Mouse (Mus musculus) thymus, postnatal 25 days (tissue): ENCODE measurements around the gene Aym1.
"Not testable (repeated sequence)": the region's sequence is repeated elsewhere in the genome, so short reads cannot be mapped to it uniquely, and the experiment has no call there.

ENCODE experiments used
- DNase-seq: peaks from one replicate; pipeline ENCODE4 v3.0.0; 2022

The Aym1 gene

DNA sequence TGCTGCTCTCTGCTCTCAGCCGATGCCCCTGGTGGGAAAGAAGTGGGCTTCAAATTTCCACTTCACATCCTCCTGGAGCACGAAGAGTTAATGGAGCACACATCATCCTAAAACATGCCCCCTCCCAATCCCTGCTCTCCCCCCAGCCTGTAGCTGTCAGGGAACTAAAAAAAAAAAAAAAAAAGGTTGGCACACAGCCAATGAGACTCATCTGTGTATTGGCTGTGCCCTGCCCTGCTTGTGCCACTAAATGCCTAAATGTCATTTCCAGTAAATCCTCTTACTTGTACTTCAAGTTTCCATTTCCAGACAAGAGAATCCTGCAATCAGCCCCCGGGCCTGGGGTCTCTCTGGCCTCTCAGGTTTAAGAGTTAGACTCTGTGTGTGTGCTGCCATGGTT is 562 bp downstream of the Aym1 start:
- no peak for DNase-seq

DNA sequence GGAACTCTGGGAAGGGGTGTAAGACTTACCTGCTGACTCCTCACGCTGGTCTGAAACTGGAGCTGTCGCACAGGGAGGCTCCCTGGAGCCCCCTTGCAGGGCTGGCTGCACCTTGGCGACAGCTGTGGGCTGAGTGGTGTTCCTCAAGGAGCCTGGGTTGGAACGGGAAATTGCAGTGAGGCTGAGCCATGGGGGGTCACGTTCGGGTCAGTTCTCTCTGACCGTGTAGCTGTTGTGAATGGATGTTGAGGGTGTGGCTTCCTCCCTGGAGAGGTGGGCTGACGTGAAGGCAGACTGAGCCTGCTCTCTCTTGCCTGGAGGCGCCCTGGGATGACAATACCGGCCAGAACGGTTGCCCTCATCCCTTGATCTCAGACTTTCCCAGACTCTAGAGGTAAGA is 1.7 kb downstream of the Aym1 start:
- DNase-seq, result no peak

DNA sequence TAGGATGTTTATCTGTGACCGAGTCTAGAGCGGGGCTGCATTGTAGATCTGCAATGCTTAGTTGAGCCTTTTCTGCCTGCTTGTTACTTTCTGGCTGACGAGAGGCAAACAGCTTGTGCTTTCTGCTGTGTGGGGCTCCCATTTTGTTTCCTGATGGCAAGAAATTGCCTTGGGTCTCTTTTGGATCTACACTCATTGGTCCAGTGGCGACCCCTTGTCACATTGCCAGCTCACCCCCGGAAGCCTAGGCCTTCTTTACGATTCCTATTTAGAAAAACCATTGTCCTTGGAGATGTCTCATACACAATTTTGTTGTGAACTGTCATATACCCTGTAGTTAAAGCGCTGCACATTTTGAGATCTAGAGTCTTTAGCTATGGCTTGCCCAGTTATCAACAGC is 4.2 kb downstream of the Aym1 start:
- DNase-seq, result no peak

GRCm38 (mm10) chr5:113362258-113362996 is 5.3 kb downstream of the Aym1 start:
- no peak for DNase-seq

DNA sequence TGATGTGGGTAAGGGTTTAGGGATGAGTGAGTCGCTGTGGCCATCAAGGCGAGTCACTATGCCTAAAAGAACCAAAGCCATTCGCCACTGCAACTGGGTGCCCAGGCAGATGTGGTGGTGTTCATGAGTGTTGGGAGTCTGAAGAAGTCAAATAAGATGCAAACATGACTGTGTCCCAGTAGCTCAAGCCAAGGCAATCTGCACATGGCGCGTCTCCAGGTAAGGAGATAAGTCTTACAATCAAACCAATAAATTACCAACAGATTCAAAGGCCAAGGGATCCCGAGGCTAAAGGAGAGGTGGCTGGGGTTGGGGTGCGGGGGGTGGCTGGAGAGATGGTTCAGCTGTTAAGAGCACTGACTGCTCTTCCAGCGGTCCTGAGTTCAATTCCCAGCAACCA is 6.1 kb downstream of the Aym1 start:
- DNase-seq, result no peak

GRCm38 (mm10) chr5:113365921-113366320 is 8.8 kb downstream of the Aym1 start:
- peak; percentile 48 for DNase-seq

- not testable (repeated sequence) for DNase-seq
Measured at GRCm38 (mm10) chr5:113367726-113368125, 10.6 kb downstream of the Aym1 start.

- DNase-seq, result no peak
Measured at GRCm38 (mm10) chr5:113369262-113369868, 12.3 kb downstream of the Aym1 start.

DNA sequence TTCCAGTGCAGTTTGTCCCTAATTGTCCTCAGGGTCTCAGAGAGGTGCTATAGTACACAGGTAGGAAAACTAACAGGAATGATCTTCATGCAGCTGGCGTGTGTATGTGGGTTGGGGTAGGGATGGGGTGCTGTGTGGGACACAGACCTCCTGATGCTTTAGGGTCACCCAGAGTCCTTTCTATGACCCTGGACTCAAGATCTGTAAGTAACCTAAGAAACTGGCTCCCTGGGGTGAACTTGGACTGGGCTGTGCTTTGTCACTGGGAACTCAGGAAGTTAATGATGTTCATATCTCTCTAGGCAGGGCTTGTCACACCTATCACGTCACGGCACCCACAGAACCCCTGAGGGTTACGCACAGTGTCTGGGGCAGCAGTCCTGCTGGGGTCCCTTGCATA is 15.4 kb downstream of the Aym1 start:
- no peak for DNase-seq

DNA sequence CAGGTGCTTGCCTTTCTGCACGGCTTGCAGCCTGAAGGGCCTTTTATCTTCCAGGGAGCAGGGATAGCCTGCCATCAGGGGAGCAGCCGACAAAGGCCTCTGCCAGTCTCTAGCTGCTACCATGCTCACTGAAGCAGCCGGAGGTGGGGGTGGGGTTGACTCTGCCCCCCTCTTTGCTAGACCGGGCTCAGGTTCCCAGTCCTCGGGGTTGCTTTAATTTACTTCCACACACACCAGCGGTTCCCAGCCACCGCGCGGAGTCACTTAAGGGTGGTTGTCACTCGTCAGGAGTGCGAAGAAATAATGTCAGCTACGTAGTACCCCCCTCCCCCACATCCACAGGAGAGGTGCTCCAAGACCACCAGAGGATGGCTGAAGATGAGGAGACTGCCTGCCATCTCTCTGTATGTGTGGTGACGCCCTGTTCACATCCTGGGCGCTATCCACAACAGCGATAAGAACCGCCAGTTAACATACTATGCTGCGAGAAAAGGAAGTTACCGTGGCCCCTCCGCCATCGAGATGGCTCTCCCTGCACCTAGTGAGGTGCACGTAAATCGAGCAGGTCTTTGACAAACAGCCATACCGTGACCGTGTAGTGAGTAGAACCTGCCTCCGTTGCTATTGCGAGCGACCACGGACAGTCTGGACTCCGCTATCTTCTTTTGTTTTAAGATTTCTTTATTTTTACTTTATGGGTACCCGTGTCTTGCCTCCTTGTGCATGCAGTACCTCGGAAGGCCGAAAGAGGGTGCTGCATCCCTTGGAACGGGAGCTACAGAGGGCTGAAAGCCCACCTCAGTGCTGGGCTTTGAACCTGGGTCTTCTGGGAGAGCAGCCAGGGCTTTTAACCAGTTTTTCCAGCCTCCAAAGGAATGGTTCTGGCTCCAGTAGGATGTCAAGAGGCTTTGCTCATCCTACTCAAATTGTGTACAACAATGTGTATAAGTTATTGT is 16.2 kb downstream of the Aym1 start:
- peak; percentile 31 for DNase-seq

- DNase-seq, result no peak
Measured at GRCm38 (mm10) chr5:113374290-113374689, 17.2 kb downstream of the Aym1 start.

DNA sequence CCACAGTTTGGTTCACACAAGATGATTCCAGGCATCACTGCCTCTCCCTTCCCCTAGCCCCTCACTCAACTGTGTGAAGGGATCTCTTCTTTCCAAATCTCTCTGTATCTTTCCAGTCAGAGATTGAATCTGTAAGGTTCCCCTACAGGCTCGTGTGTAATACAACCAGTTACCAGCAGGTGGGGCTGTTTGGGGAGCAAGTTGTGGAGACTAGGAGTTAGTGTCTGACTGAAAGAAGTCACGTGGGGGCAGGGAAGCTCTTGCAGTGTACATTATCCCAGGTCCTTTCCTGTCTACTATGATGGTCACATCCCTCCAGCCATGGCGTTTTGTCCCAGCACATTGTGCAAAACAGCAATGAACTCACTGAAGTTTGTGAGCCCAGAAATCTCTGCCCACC is 18.7 kb downstream of the Aym1 start:
- peak; percentile 37 for DNase-seq

DNA sequence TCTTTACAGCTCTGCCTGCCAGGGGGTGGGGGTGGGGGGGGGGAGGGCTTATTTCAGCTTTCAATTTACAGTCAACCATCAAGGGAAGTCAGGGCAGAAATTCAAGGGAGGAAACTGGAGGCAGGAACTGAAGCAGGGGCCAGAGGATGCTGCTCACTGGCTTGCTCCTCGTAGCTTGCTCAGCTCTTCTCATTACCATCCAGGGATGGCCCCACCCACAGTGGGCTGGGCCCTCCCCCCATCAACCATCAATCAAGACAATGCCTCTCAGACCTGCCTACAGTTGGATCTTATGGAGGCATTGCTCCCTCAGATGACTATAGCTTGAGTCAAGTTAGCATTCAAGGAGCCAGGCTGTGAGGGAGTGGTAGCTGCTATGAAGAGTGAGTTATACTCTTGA is 19.2 kb downstream of the Aym1 start:
- no peak for DNase-seq

- DNase-seq, result no peak
Measured at GRCm38 (mm10) chr5:113379416-113379815, 22.3 kb downstream of the Aym1 start.

- DNase-seq, result no peak
Measured at GRCm38 (mm10) chr5:113380553-113380952, 23.5 kb downstream of the Aym1 start.

GRCm38 (mm10) chr5:113382580-113382979 is 25.5 kb downstream of the Aym1 start:
- DNase-seq, result no peak

- no peak for DNase-seq
Measured at GRCm38 (mm10) chr5:113393766-113394165, 36.7 kb downstream of the Aym1 start.

GRCm38 (mm10) chr5:113396286-113396934 is 39.3 kb downstream of the Aym1 start:
- no peak for DNase-seq

DNA sequence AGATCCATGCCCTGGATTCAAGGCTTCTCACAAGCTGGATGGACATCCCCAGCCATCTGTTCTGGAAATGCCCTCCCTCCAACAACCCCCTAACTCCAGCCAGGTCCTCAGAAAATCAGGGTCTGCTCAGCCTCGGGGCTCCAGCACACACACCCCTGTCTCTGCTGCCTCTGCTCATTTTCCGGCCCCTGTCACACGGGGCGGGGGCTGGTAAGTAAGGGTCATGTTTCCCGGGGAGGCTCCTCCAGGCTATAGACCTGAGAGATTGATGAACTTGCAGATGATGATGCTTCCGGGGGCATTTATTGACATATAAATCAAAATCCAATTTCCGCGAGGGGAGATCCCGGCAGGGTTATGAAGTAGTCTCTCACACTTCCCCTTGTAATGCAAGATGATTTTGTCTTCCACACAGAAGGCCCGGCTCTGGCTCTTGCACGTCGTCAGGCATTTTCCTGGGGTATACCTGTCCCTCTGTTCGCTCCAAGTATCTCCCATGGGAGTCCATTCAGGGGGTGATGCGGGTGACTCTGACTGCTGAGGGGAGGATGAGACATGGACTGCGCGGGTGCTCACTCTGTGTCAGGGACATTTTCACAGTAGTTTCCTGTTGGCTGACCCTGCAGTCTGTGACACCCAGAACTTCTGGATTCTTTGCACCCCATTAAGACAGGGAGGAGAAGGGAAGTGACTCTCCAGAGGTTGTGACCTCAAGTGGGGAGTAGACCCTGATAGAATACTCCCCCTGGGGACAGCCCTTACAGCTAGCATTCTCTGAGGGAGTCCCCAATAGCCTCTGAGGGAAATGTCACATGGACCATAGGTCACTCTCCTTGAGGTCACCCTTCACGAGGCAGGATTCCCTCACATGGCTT is 40.6 kb downstream of the Aym1 start:
- no peak for DNase-seq

DNA sequence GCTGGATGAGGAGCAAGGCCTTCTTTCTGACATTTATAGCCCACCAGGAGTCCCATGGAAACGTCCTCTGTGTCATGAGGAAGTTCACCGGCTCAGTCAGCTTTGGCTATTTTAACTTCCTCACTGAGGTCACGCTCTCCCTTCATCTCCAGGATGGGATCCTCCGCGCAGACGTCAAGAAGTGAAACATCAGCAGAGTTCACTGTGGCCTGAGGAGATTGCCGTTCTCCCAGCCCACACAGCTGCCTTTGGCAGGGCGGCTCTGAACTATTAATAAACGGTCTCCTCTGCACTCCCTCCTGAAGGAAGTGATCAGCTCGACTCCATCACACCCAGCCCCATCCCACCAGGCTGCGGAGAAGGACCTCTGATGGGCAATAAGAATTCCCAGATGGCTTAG is 45.6 kb downstream of the Aym1 start:
- DNase-seq, result no peak

DNA sequence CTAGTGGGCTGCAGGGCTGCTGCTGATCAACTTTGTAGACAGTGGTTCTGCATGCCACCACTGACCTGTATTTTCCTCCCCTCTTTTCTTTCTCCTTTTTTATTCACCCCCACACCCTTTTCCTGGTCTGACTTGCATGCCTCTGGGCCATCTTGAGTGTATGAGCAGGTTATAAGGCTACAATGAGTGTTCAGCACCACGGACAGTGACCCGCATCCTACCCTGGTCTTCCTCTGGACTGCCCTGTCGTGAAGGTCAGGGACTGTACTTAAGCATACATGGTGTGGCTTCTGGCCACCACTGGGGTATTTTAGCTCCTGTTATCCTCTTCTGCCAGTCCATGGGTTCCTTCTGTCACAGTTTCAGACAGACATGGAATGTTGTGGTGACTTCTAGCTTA is 50.3 kb downstream of the Aym1 start:
- no peak for DNase-seq
